Mouse (Mus musculus) intestine, postnatal 0 days (tissue): Measurements from ENCODE around the gene Nek2. TPM values are rescaled to one million over a fixed set of nuclear protein-coding genes. Genes with fewer than 3 reads are reported as not detected.

Experiments
- ATAC-seq: fragments of 200-750 bp; cut with Nextera tagmentation; 2 replicates; pipeline ENCODE4 v1.8.0; 2017; ENCODE audit warnings: mild to moderate bottlenecking, moderate TSS enrichment, moderate library complexity
- H3K27ac ChIP-seq: fragments of 300-500 bp; sonication (generic); 2 replicates; pipeline ENCODE4 v1.5.1; 2014; ENCODE audit warnings: mild to moderate bottlenecking, low read depth, low read length, moderate library complexity
- H3K27me3 ChIP-seq: fragments of 300-500 bp; sonication (generic); replicated peaks from 2 replicates; pipeline ENCODE4 v1.6.1; 2014; ENCODE audit warnings: low read length, mixed read lengths; ENCODE audit not compliant: control insufficient read depth, insufficient read depth
- H3K36me3 ChIP-seq: fragments of 300-500 bp; sonication (generic); 2 replicates; pipeline ENCODE4 v1.6.1; 2014; ENCODE audit warnings: mild to moderate bottlenecking, moderate library complexity; ENCODE audit not compliant: control insufficient read depth, insufficient read depth
- H3K4me1 ChIP-seq: fragments of 300-500 bp; sonication (generic); replicated peaks from 2 replicates; pipeline ENCODE4 v1.6.1; 2014; ENCODE audit warnings: antibody characterized with exemption, low read length, mixed read lengths; ENCODE audit not compliant: control insufficient read depth, insufficient read depth
- H3K4me2 ChIP-seq: fragments of 300-500 bp; sonication (generic); replicated peaks from 2 replicates; pipeline ENCODE4 v1.6.1; 2014; ENCODE audit warnings: low read depth, mild to moderate bottlenecking, moderate library complexity
- H3K4me3 ChIP-seq: fragments of 300-500 bp; sonication (generic); 2 replicates; pipeline ENCODE4 v1.5.1; 2014; ENCODE audit warnings: low read depth, low read length
- H3K9ac ChIP-seq: fragments of 300-500 bp; sonication (generic); 2 replicates; pipeline ENCODE4 v1.6.1; 2014; ENCODE audit warnings: mild to moderate bottlenecking, low read depth, low read length
- H3K9me3 ChIP-seq: fragments of 300-500 bp; sonication (generic); 2 replicates; pipeline ENCODE4 v1.6.1; 2016; ENCODE audit warnings: mixed run types; ENCODE audit not compliant: control insufficient read depth
- CTCF ChIP-seq: sonication (generic); IDR thresholded peaks from 2 replicates; pipeline ENCODE4 v1.5.1; 2016; ENCODE audit warnings: low read depth, mild to moderate bottlenecking, control low read depth, antibody characterized with exemption, moderate library complexity
- WGBS: fragments of 180-500 bp; shearing (Covaris S2); extraction: QIAGEN DNeasy Blood & Tissue Kit; methylation state at CpG from one replicate; pipeline ENCODE4 v1.1.7; 2014; 5-methylcytosine and 5-hydroxymethylcytosine counted together
- polyA plus RNA-seq: library from polyadenylated mRNA; unstranded; fragments of >200 nt; fragmentation: Nextera tagmentation; extraction: Ambion mirVana; gene quantifications from 2 replicates; pipeline ENCODE4 v1.2.1, GENCODE M21; 2015

Nek2 gene
- polyA plus RNA-seq, 1 experiment from 2014 or later, result 11.9 TPM

DNA sequence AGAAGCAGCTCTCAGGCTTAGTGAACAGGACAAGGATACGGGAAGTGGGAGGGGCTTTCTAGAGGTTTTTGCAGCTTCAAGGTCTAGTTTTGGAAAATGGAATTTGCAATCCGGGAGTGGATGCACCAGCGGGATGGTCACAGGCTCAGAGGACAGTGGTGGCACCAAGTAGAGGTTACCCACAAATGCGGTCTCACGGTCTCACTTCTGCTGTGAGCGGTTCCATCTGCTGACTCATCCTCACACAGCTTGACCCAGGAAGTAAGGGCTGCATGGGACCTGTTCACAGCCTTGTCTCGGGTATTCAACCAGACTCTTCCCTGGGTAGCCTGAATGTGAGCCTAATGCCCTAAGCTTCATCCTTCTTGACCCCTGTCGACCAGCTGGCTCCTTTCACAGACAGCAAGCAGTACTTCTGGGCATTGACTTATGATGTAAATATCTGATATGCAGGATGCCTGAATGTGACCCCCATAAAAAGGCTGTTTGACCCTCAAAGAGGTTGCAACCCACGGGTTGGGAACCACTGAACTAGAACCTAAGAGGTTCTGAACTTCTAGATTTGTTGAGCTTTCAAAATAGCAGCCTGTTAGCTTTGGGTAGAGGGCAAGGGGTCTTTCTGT is 54.5 kb downstream of the Nek2 start:
- no peak overlapping the region for H3K9ac ChIP-seq
- H3K27me3 ChIP-seq, result no peaks in the 10 kb centered on the region
- no peak for ATAC-seq
- no peak overlapping the region for H3K4me2 ChIP-seq
- H3K9me3 ChIP-seq, result no peaks in the 10 kb centered on the region
- no peaks in the 10 kb centered on the region for H3K36me3 ChIP-seq
- WGBS, result 56% methylated on average over 9 of the region's 9 CpGs
- no peak for TF ChIP-seq CTCF
- peaks cover 3% of the 10 kb centered on the region; the same call in 1 of the 2 replicates for H3K4me1 ChIP-seq
- no peak overlapping the region for H3K4me3 ChIP-seq
- no peak overlapping the region for H3K27ac ChIP-seq

DNA sequence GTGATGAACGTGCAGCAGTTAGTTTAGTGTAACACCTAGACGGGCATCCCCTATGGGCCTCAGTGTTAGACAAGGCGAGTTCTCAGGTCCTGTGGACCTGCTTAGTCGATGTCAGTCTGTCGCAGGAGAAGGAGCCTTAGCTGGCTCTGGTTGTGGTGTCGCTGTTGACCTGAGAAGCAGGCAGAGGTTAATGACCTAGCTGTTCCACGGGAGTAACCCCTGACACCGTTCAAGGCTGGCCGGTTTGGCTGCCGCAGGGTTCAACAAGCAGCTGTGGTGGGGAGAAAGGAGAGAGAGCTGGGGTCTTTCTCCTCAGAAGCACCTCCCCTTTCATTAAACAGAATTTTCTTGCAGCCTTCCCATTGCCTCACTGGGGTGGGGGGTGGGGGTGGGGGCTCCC is 56.4 kb downstream of the Nek2 start:
- ATAC-seq, result no peak
- WGBS, result 67% methylated on average over 10 of the region's 10 CpGs
- no peak for TF ChIP-seq CTCF
- H3K27me3 ChIP-seq, result no peaks in the 10 kb centered on the region
- no peaks in the 10 kb centered on the region for H3K9me3 ChIP-seq
- H3K36me3 ChIP-seq, result no peaks in the 10 kb centered on the region
- H3K9ac ChIP-seq, result no peak overlapping the region
- H3K4me1 ChIP-seq, result peaks cover 3% of the 10 kb centered on the region; the same call in 1 of the 2 replicates
- no peak overlapping the region for H3K4me3 ChIP-seq
- no peak overlapping the region for H3K27ac ChIP-seq
- H3K4me2 ChIP-seq, result no peak overlapping the region

DNA sequence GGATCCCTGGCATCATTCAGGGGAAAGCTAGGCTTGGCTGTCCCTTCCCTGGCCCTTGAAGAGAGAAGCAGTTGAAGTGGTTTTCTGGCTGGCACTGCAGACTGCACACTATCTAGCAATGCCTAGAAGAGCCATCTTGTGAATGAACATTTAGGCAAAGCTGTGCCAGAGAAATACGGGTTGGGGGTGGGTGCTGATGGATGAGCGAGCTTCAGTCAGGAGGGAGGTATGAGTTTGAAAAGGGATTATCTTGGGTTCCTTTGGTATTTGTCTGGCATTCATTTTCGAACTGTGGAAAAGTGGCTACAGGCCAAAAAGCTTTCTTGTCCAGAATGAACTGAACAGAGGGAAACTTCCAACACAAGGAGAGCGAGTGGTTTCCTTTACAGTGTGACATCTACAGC is 57.3 kb downstream of the Nek2 start:
- H3K9me3 ChIP-seq, result no peaks in the 10 kb centered on the region
- WGBS, result 70% methylated on average over 4 of the region's 4 CpGs
- no peaks in the 10 kb centered on the region for H3K27me3 ChIP-seq
- H3K36me3 ChIP-seq, result no peaks in the 10 kb centered on the region
- TF ChIP-seq CTCF, result no peak
- H3K4me1 ChIP-seq, result peaks cover 3% of the 10 kb centered on the region; the same call in 1 of the 2 replicates
- no peak overlapping the region for H3K4me2 ChIP-seq
- H3K9ac ChIP-seq, result no peak overlapping the region
- no peak overlapping the region for H3K4me3 ChIP-seq
- no peak overlapping the region for H3K27ac ChIP-seq
- no peak for ATAC-seq

- TF ChIP-seq CTCF, result no peak
- H3K27ac ChIP-seq, result no peak overlapping the region
- no peak overlapping the region for H3K4me3 ChIP-seq
- no peak overlapping the region for H3K9ac ChIP-seq
- no peaks in the 10 kb centered on the region; the same call in 1 of the 2 replicates for H3K4me1 ChIP-seq
- H3K9me3 ChIP-seq, result no peaks in the 10 kb centered on the region
- H3K27me3 ChIP-seq, result no peaks in the 10 kb centered on the region
- no peaks in the 10 kb centered on the region for H3K36me3 ChIP-seq
- ATAC-seq, result no peak
- WGBS, result 35% methylated on average over 3 of the region's 3 CpGs
- no peak overlapping the region for H3K4me2 ChIP-seq
Measured at GRCm38 (mm10) chr1:191880247-191880646, 59.0 kb downstream of the Nek2 start.

DNA sequence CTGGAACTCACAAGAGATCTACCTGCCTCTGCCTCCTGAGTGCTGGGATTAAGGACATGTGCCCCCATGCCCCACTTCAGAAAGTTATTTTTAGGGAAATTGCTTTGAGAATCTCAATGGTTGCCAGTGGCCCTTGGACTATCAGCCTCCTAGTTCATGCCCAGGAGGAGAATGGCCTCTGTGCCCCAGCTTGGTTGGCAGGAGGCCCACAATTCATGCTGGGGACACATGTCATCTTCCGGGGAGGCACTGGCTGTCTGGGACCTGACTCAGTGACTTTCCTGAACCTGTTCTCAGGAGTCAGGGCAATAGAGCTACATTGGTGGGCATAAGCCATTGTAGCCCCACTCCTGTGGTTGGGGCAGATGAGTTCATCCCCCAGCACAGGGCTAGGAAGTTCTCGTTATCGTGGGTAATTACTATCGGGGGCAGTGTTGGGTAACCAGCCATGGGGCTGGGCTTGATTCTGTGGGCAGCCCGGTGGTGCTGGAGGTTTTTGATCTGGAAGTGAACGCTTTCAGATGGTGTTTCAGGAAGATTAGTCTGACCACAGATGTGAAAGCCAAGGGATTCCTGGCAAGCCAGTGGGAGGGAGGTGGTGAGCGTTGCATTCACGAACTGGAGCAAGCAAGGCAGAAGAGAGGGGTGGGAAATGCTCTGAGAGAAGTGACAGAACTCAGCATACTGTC is 59.8 kb downstream of the Nek2 start:
- Histone ChIP-seq H3K27ac (no peak overlapping the region; the same call in 1 of the 2 replicates), H3K36me3 (no peaks in the 10 kb centered on the region), H3K9me3 (no peaks in the 10 kb centered on the region), H3K4me3 (no peak overlapping the region), H3K4me2 (no peak overlapping the region), H3K9ac (no peak overlapping the region), H3K27me3 (no peaks in the 10 kb centered on the region), H3K4me1 (no peaks in the 10 kb centered on the region; the same call in 1 of the 2 replicates)
- TF ChIP-seq CTCF, result no peak
- WGBS, result 61% methylated on average over 8 of the region's 8 CpGs
- ATAC-seq, result peak; percentile 56

DNA sequence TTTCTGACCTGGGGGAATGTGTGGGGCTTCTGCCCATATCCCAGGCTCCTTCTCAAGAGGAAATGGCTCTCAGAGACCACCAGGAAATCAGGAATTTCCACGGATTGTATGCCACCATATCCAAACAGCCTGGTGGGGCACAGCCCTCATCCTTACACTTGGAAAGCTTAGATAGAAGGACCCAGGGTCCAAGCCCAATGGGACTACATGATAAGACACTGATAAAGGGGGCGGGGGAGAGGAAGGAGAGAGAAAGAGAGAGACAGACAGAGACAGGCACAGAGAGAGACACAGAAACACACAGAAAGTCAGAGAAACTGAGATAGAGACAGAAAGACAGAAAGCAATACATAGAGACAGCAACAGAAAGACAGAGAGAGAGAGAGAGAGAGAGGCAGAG is 60.4 kb downstream of the Nek2 start:
- Histone ChIP-seq H3K27me3 (no peaks in the 10 kb centered on the region), H3K4me2 (no peak overlapping the region), H3K36me3 (no peaks in the 10 kb centered on the region), H3K4me1 (no peaks in the 10 kb centered on the region; the same call in 1 of the 2 replicates), H3K27ac (no peak overlapping the region), H3K9ac (no peak overlapping the region), H3K4me3 (no peak overlapping the region), H3K9me3 (no peaks in the 10 kb centered on the region)
- 39% methylated on average over 2 of the region's 2 CpGs for WGBS
- no peak for ATAC-seq
- no peak for TF ChIP-seq CTCF

Other genes with a start within 250 kb of the Nek2 start
- 6.1 and 6.6 TPM in 2 replicates for gene Dtl, start 245.9 kb upstream of the Nek2 start, polyA plus RNA-seq
- 11.2 and 11.4 TPM in 2 replicates for gene Ints7, start 245.8 kb upstream of the Nek2 start, polyA plus RNA-seq
- 135 and 138 TPM in 2 replicates for gene Lpgat1, start 103.6 kb upstream of the Nek2 start, polyA plus RNA-seq
- 11.6 and 12.8 TPM in 2 replicates for gene Slc30a1, start 85.3 kb downstream of the Nek2 start, polyA plus RNA-seq
- 0.08 and 0.10 TPM in 2 replicates for gene Rd3, start 155.9 kb downstream of the Nek2 start, polyA plus RNA-seq